Mouse (Mus musculus): Measurements from ENCODE around the gene Gm20388.

GRCm38 (mm10) chr8:121170626-121171552 is 1260.2 kb downstream of the Gm20388 start:
- TF ChIP-seq CTCF (IDR thresholded peaks at IDR 0.05; ENCODE audit: low read depth): no peak
- TF ChIP-seq EP300 (IDR thresholded peaks at IDR 0.05; ENCODE audit: low read depth): no peak

Data from liver, embryonic 14.5 days (tissue).